Mouse (Mus musculus) liver, embryonic 11.5 days (tissue): ENCODE measurements around the gene Bcl7a. TPM values are rescaled to one million over a fixed set of nuclear protein-coding genes. Genes with fewer than 3 reads are reported as not detected.

Source experiments
- ATAC-seq: fragments of 200-750 bp; cut with Nextera tagmentation; replicated peaks from 2 replicates; pipeline ENCODE4 v1.8.0; 2017; ENCODE audit warnings: moderate number of reproducible peaks, mild to moderate bottlenecking, moderate TSS enrichment, moderate library complexity; ENCODE audit not compliant: low FRiP score
- DNase-seq: peaks from one replicate; pipeline ENCODE4 v3.0.0-alpha.2; 2017; ENCODE audit warnings: low spot score
- H3K27ac ChIP-seq: fragments of 300-500 bp; sonication (generic); 2 replicates; pipeline ENCODE4 v1.5.1; 2014; ENCODE audit warnings: mild to moderate bottlenecking, low read depth, low read length, control low read depth
- H3K27me3 ChIP-seq: fragments of 300-500 bp; sonication (generic); replicated peaks from 2 replicates; pipeline ENCODE4 v1.6.1; 2014; ENCODE audit warnings: low read length, mixed read lengths; ENCODE audit not compliant: control insufficient read depth, insufficient read depth
- H3K36me3 ChIP-seq: fragments of 300-500 bp; sonication (generic); 2 replicates; pipeline ENCODE4 v1.6.1; 2014; ENCODE audit warnings: mild to moderate bottlenecking, low read length, moderate library complexity, mixed read lengths; ENCODE audit not compliant: control insufficient read depth, insufficient read depth
- H3K4me1 ChIP-seq: fragments of 300-500 bp; sonication (generic); replicated peaks from 2 replicates; pipeline ENCODE4 v1.6.1; 2014; ENCODE audit warnings: low read length, mixed read lengths; ENCODE audit not compliant: control insufficient read depth, insufficient read depth
- H3K4me2 ChIP-seq: fragments of 300-500 bp; sonication (generic); 2 replicates; pipeline ENCODE4 v1.6.1; 2014; ENCODE audit warnings: mild to moderate bottlenecking, control low read depth, moderate library complexity
- H3K4me3 ChIP-seq: fragments of 300-500 bp; sonication (generic); 2 replicates; pipeline ENCODE4 v1.5.1; 2014; ENCODE audit warnings: low read depth, low read length, control low read depth
- H3K9ac ChIP-seq: fragments of 300-500 bp; sonication (generic); 2 replicates; pipeline ENCODE4 v1.6.1; 2014; ENCODE audit warnings: low read depth, low read length, control low read depth
- H3K9me3 ChIP-seq: fragments of 300-500 bp; sonication (generic); 2 replicates; pipeline ENCODE4 v1.6.1; 2016; ENCODE audit warnings: low read length, inconsistent platforms, mixed read lengths; ENCODE audit not compliant: control insufficient read depth
- WGBS: fragments of 180-500 bp; shearing (Covaris S2); extraction: QIAGEN DNeasy Blood & Tissue Kit; methylation state at CpG from one replicate; pipeline ENCODE4 v1.1.7; 2014; 5-methylcytosine and 5-hydroxymethylcytosine counted together
- polyA plus RNA-seq: library from polyadenylated mRNA; unstranded; fragments of >200 nt; fragmentation: Nextera tagmentation; extraction: Ambion mirVana; gene quantifications from 2 replicates; pipeline ENCODE4 v1.2.1, GENCODE M21; 2014

The Bcl7a gene
- polyA plus RNA-seq, 1 experiment from 2014 or later = 21.1 TPM

- Histone ChIP-seq H3K9me3 (no peaks in the 10 kb centered on the region), H3K9ac (peak overlapping the region; percentile 97), H3K4me3 (peak overlapping the region; percentile 97), H3K27ac (peak overlapping the region; percentile 97), H3K4me1 (peaks cover 19% of the 10 kb centered on the region), H3K4me2 (peak overlapping the region; percentile 97), H3K27me3 (no peaks in the 10 kb centered on the region), H3K36me3 (no peaks in the 10 kb centered on the region)
- DNase-seq (peak; percentile 77), ATAC-seq (peak; percentile 40)
- under 1% methylated on average over 79 of the region's 87 CpGs for WGBS
These were observed 1.6 kb downstream of the Bcl7a start for GRCm38 (mm10) chr5:123344963-123345852.

DNA sequence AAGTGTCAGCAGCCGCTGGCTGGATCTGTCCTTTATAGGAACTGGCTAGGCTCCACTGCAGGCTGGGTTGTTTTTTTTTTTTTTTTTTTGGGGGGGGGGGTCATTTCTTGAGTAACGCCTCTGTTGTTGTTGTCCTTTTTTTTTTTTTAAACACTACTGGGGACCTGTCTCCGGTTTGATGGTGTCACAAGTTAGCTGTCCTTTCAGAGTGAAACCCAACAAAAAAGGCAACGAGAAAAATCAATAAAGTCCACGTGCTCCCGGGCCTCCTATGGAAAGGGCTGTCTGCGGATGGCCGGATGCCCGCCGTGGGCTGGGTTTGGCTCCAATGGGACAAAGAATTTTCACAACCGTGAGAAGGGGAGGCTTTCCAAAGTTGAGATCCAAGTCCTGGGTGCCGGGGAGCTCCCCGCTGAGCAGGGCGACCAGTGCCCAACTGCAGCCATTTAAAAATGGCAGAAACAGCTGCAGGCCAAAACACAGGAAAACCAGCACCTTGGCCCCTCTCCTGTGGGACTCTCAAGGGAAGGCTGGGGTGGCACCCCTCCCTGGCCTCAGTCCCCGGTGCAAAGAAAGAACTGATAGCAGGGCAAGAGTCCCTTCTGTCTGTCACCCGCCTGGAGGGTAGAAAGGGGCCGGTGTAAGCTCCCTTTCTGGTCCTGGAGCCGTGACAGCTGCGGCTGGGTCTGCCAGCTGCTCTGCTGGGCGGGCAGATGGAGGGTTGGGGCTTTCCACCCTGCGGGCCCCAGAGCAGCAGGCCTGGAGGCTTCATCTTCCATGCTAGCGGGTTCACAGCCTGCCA is 2.4 kb downstream of the Bcl7a start:
- 3% methylated on average over 22 of the region's 22 CpGs for WGBS
- peak overlapping the region; percentile 97 for H3K9ac ChIP-seq
- H3K27me3 ChIP-seq = no peaks in the 10 kb centered on the region
- peak overlapping the region; percentile 97 for H3K4me2 ChIP-seq
- peak; percentile 73 for DNase-seq
- H3K36me3 ChIP-seq = no peaks in the 10 kb centered on the region
- peaks cover 23% of the 10 kb centered on the region for H3K4me1 ChIP-seq
- H3K4me3 ChIP-seq = peak overlapping the region; percentile 97
- no peaks in the 10 kb centered on the region for H3K9me3 ChIP-seq
- peak overlapping the region; percentile 97 for H3K27ac ChIP-seq
- ATAC-seq = 0 out of 2 replicates have a peak, but pooled peaks have one; percentile 13

GRCm38 (mm10) chr5:123346701-123347270 is 3.2 kb downstream of the Bcl7a start:
- H3K27me3 ChIP-seq = no peaks in the 10 kb centered on the region
- WGBS = 77% methylated on average over 7 of the region's 7 CpGs
- H3K4me3 ChIP-seq = peak overlapping the region; percentile 97
- H3K4me2 ChIP-seq = peak overlapping the region; percentile 97
- H3K4me1 ChIP-seq = peaks cover 23% of the 10 kb centered on the region
- no peak for DNase-seq
- no peaks in the 10 kb centered on the region for H3K9me3 ChIP-seq
- H3K27ac ChIP-seq = peak overlapping the region; percentile 58
- H3K9ac ChIP-seq = peak overlapping the region; percentile 97
- H3K36me3 ChIP-seq = no peaks in the 10 kb centered on the region
- no peak for ATAC-seq

GRCm38 (mm10) chr5:123347985-123348384 is 4.4 kb downstream of the Bcl7a start:
- ATAC-seq (no peak), DNase-seq (no peak)
- Histone ChIP-seq H3K4me2 (no peak overlapping the region), H3K4me3 (no peak overlapping the region), H3K4me1 (peaks cover 23% of the 10 kb centered on the region), H3K9me3 (no peaks in the 10 kb centered on the region), H3K9ac (no peak overlapping the region), H3K27me3 (no peaks in the 10 kb centered on the region), H3K36me3 (0 out of 2 replicates have a peak, but pooled peaks cover 3% of the 10 kb centered on the region), H3K27ac (no peak overlapping the region)
- WGBS = 87% methylated on average over 2 of the region's 2 CpGs

- Histone ChIP-seq H3K9me3 (no peaks in the 10 kb centered on the region), H3K36me3 (peaks cover 3% of the 10 kb centered on the region; the same call in 1 of the 2 replicates), H3K4me3 (no peak overlapping the region), H3K27me3 (no peaks in the 10 kb centered on the region), H3K4me1 (peaks cover 19% of the 10 kb centered on the region), H3K27ac (no peak overlapping the region), H3K4me2 (no peak overlapping the region), H3K9ac (no peak overlapping the region)
- WGBS = 59% methylated on average over 10 of the region's 10 CpGs
- ATAC-seq (no peak), DNase-seq (no peak)
These were observed 6.8 kb downstream of the Bcl7a start for GRCm38 (mm10) chr5:123350386-123350785.

- Histone ChIP-seq H3K9me3 (no peaks in the 10 kb centered on the region), H3K4me3 (no peak overlapping the region), H3K4me2 (no peak overlapping the region), H3K9ac (no peak overlapping the region), H3K4me1 (no peaks in the 10 kb centered on the region), H3K27ac (no peak overlapping the region), H3K36me3 (peaks cover 20% of the 10 kb centered on the region), H3K27me3 (no peaks in the 10 kb centered on the region)
- ATAC-seq = no peak
- 81% methylated on average over 11 of the region's 11 CpGs for WGBS
- DNase-seq = no peak
These were observed 12.3 kb downstream of the Bcl7a start for GRCm38 (mm10) chr5:123355918-123356317.

- WGBS = 87% methylated on average over 4 of the region's 4 CpGs
- no peaks in the 10 kb centered on the region for H3K9me3 ChIP-seq
- H3K4me2 ChIP-seq = no peak overlapping the region
- no peak overlapping the region for H3K27ac ChIP-seq
- no peak for ATAC-seq
- H3K27me3 ChIP-seq = no peaks in the 10 kb centered on the region
- H3K4me3 ChIP-seq = no peak overlapping the region
- H3K36me3 ChIP-seq = peaks cover 27% of the 10 kb centered on the region
- H3K4me1 ChIP-seq = no peaks in the 10 kb centered on the region
- H3K9ac ChIP-seq = no peak overlapping the region
- DNase-seq = no peak
These were observed 13.6 kb downstream of the Bcl7a start for GRCm38 (mm10) chr5:123357253-123357652.

- 94% methylated on average over 6 of the region's 6 CpGs for WGBS
- Histone ChIP-seq H3K9me3 (no peaks in the 10 kb centered on the region), H3K4me1 (no peaks in the 10 kb centered on the region), H3K4me2 (no peak overlapping the region), H3K9ac (no peak overlapping the region), H3K27me3 (no peaks in the 10 kb centered on the region), H3K36me3 (peaks cover 40% of the 10 kb centered on the region), H3K27ac (no peak overlapping the region), H3K4me3 (no peak overlapping the region)
- ATAC-seq (no peak), DNase-seq (no peak)
These were observed 15.8 kb downstream of the Bcl7a start for GRCm38 (mm10) chr5:123359431-123359830.
